Mouse (Mus musculus) urinary bladder, postnatal 25 days (tissue): ENCODE results near the gene Bpifb4.

Experiments
- DNase-seq: peaks from one replicate; pipeline ENCODE4 v3.0.0; 2022; ENCODE audit warnings: low spot score

The Bpifb4 gene

DNA sequence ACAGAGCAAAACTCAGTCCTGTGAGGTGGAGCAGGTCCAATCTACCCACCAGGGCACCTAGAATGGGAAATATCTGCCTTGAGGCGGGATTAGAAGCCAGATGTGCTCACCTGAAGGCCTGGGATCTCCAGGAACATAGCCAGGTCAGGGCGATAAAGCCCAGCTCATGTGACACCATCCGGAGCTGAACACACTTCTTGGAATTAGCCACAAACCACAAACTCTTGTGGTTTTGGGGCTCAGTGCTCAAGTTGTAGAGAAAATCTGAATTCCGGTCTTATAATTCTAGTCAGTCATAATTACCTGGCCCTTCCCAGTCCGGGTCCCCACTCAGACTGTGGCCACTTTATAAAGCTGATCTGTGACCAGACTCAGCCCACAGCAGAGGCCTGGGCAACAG lies at the start of gene Bpifb4:
Gene Bpifb4 (plus strand): TSS at position 370 of the 400 bp plus-strand sequence.
- no peak for DNase-seq

DNA sequence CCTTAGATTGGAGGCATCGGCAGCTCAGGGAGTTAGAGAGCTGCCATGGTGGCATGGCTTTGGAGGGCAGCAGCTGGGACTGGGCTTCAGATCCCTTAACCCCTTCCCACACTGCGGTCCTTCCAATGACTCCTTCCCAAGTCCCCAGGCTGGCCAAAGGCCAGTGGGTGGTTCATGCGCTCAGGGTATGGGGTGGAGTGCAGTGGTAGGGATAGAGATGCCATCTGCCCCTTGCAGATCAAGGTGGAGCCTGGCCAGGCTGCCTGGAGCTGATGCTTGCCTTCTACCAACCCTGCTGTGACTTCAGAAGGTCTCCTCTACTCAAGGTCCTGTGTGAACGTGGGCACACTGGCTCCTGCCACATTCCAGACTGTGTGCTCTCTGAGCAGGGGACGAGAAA lies 38.9 kb upstream of the Bpifb4 start:
- no peak for DNase-seq

DNA sequence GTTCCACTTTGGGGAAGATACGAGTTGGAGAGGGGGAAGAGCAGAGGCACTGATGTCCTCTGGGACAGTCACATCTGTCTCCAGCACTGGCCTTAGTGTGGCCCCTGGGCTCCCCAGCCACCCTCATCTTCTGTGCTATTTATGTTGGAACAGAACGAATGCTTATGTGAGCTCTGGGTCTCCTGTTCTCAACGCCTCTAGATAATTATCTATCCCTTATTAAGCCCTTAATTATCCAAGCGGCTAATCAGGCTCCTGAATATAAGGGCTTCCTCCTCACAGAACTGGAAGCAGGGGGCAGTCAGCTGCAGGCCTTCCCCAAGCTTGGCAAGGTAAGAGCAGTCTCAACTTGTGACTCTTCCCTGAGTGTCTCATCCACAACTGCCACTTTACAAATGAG lies 37.9 kb upstream of the Bpifb4 start, which contains the start of gene Bpifb6:
Gene Bpifb6 (plus strand): TSS at position 301 of the 400 bp plus-strand sequence.
- no peak for DNase-seq

DNA sequence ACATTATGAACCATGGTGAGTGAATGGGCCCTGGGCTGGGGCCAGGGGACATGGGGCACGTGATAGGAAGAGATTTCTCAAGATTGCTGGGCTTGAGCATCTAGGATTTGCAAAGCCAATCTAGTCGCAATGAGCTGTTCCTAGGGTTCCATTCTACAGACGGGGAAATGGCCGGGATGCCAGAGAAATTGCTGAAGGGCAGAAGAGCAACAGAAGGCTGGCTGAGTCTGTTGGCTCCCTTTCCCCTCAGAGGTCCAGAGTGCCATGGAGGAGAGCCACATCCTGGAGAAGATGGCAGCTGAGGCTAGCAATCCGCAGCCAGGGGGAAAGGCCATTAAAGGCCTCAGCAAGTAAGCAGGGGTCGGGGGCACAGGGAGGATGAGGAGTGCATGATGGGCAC lies 35.3 kb upstream of the Bpifb4 start:
- no peak for DNase-seq

DNA sequence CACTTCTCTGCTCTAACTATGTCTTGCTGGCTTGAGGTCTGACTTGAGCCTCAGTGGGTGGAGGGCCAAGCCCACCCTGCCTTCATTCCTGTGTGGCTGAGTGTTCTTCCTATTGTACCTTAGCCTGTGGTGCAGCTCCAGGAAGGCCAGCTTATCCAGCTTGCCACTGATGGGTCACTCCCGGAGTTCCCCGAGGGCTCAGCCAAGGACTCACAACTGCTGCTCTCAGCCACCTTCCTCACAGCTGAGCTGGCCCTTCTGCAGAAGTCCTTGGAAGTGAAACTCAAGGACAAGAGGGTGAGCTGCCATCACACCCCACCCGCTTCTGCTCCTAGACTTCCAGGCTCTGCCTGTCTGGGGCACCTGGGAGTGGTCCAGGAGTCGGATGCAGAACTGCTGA lies 31.4 kb upstream of the Bpifb4 start:
- DNase-seq, result no peak

DNA sequence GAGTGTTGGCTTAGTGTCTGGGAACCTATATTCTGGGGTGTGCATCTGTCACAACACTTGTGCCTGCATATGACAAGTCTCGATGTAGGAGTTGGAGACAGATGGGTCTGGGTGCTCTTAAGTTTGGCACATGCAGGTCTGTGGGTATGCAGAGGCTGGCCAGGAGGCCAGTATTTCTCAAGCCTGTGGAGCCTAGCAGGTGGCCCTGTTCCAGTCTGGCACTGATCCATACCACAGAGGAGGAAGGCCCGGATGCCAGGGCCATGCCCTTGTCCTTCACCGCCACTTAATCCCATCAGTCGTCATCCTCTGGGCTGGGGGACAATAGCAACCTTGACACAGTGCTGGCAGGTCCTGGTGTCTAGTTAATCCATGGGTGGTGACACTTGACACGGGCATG lies 23.9 kb upstream of the Bpifb4 start:
- DNase-seq, result no peak

DNA sequence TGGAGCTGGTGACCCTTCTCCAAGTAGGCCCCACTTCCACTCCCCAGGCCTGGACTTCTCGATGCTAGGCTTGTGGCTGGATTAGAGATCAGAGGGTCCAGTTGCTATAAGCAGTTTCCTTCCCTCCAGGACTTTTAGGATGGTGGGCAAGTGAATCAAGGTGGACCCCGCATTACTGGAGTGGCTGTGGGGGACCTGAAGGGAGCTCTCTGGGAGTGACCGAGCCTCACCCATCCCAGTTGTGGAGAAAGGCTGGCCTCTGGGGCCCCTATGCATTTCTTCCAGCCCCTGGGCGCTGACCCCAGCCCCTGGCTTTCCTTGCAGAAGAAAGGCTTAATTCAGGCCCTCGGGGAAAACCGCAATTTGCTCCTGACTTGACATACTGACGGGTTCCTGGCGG lies 20.1 kb upstream of the Bpifb4 start, which contains the start of gene Bpifb3:
Gene Bpifb3 (plus strand): TSS at position 301 of the 400 bp plus-strand sequence.
- DNase-seq, result no peak

DNA sequence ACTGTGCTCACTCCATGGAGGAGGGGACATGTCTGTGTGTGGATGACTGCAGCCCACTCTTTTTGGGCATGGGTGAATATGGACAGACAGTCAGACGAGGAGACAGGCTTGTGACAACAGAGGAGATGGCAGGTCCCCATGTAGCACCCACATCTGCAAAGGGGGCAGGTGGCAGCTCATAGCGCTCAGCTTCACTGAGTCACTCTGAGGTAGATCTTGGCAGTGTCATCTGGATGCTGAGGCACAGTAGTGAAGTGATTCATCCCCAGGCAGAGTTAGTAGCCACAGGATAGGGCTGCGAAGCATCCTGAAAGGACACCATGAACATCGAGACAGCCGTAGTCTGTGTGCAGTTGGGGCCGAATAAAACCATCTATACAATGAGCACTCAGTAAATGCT lies 16.8 kb upstream of the Bpifb4 start:
- no peak for DNase-seq

DNA sequence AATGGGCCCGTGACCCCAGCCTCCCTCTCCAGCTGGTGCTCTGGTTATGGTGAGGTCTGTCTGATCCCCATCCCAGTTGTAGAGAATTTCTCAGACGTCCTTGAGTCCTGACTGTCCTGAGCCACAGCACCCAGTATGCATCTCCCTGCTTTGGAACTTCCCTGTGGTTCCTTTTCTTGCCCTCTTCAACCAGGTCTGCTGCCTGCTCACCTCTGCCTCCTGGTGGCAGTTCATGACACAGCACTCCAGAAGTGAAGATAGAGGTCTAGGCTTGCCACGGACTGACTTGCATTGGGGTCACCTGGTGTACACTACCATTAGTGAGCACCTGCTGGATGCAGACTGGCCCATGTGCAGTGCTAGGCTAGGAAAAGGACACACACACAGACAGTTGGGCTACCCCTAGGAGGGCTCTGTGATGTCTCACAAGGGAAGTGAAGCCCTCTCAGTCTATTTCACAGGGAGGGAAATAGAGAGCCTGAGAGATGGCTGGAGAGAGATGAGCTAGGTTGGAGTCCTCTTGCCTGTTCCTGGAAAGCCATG lies 8.1 kb upstream of the Bpifb4 start:
- peak; percentile 30 for DNase-seq

DNA sequence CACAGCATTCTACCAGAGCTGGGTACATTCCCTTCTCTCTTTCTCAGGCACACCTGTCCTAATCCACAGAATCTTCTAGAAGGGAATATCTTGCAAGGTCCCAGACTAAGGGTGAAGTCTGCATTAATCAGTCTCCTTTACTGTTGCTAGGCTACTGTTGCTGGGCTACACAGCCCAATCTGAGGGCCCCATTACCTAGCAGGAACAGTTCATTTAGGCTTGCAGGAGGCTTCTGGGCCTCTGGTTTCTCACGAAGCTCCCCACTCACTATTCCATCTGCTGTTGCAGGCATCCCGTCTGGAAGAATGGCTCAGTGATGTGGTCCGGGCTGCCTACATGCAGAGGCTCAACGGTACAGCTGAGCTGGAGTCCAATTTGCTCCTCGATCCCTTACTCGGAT lies 6.9 kb upstream of the Bpifb4 start:
- DNase-seq, result no peak

DNA sequence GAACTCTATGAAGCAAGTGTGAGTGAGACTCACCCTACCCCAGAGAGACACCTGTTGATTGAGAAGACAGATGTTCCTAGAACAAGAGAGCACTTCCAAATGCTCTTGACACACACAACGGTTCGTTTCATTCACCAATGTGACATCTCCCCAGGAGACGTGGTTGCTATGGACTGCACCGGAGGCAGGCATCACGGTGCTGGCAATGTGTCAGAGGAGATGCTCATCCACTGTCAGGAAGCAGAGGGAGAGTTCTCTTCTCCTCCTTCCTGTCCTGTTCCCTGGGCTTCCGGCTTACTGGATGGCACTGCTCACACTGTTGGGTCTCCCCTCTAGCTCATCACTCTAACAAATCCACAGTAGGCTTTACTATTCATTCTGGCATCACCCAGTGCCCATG lies 4.7 kb upstream of the Bpifb4 start:
- no peak for DNase-seq

DNA sequence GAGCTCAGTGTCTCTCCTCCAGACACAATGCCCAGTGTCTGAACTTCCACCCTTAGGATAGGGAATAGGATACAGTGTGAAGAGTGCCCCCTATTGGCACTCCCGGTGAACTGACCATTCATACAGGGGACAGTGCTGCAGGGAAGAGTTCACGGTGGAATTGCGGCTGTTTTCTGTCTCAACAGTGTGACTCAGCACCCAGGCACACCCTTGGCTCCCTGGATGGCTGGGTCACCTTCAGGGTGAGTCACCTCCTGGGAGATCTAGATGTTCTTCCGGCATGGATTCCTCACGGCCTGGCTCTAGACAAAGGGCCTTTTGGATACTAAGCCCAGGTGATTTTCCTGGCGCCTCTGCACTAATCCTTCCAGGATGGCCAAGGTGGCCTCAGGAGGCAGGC lies 2.7 kb upstream of the Bpifb4 start:
- no peak for DNase-seq

DNA sequence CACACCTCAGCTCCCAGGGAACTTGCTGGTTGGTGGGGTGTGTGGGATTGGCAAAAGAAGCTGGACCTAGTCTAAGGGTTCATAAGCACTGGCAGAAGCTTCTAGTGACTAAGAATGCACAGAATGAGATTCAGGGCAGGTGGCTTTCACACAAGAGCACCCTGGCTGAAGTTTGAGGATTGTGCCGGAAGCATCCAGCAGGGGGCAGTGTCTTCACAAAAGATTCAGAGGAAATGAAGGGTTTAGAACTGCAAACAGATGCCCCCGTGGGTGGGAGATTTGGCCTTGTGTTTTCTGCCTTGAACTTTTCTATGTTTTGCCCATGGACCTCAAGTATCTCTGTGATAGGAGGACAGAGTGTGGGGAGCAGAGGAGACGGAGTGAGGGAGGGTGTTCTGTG lies 5.5 kb downstream of the Bpifb4 start:
- DNase-seq, result peak; percentile 33

DNA sequence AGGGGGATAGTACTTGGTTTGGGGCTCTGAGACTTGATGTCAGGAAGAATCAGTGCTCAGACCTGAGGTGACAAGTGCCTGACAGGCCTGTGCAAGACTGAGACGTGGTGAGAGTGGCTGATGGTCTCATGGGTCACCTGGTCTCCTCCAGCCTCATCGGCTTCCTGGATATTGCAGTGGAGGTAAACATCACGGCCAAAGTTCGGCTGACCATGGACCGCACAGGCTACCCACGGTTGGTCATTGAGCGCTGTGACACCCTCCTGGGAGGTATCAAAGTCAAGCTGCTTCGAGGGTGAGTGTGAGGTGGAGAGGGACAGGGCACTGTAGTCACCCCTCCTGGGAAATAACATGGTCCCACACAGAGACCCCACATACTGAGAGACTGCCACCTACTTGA lies 6.6 kb downstream of the Bpifb4 start:
- no peak for DNase-seq

DNA sequence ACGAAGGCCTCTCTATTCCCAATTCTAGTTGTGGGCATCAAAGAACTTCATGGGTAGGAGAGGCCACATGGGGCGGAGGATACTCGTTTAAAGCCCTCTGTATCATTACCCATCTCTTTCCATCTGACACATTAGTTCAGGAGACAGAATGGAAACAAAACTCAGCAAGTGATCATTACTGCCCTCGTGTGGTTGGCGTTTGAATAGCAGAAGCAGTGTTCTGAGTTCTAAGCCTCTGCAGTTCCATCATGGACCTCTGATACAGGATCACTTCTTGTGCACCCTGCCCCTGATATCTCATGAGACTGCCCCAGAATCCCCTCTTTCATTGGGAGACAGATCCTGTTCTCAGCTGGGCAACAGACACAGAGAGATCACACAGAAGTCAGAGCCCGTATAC lies 14.9 kb downstream of the Bpifb4 start:
- peak; percentile 36 for DNase-seq

DNA sequence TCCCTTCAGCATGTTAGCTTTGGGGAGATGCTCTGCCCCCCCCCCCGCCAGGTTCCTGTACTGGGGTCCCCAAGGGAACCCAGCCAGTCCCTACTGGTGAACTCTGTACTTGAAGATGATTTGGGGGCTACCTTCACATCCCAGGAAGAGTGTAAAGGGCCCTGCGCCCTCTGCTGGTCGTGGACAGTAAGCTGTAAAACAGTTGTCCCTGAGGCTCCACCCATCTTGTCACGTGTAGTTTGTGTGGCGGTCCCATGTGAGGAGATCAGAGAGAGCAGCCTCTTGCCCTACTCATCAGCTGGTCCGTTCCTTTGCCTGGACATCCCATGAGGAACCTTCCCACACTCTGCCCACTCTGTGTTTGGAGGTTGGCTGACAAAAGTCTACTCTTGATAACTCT lies 15.8 kb downstream of the Bpifb4 start:
- DNase-seq, result peak; percentile 12

DNA sequence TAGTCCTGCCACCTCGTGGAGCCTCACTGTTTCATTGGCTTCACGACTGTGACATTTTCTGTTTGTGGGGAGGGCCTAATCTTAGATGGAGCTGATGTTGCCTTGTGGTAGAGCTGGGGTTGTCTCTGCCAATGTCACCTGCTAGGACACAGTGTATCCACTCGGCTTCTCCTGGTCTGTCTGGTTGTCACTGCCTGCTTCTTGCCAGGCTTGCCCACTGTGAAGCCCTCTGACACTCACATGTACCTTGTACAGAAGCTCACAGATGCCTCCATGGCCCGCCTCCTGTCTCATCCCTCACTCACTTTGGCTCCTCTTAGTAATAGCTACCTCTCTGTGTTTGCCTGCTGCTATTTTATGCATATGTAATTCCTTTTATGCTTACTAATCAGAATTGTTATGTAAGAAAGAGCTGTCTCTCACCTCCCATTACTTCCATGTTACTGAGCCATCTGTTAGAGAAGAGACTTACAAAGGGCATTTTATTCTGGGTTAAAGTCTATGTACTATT lies 24.9 kb downstream of the Bpifb4 start:
- DNase-seq, result no peak

DNA sequence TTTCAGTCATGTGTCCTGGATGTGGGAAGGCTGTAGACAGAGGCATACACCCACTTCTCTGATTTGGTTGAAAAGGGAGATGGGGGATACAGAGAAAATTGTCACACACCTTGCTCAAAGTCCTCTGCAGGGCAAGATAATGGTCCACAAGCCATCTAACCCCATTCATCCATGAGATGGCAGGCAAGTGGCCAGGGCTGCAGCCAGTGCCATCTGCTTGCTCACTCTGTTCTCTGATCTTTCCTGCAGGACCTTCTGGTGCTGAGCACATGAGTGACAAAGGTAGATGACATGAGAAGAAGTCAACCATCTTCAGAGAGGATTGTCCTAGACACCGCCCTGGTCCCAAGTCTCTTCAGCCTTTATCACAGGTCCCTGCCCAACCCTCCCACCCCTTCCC lies 25.3 kb downstream of the Bpifb4 start:
- no peak for DNase-seq

DNA sequence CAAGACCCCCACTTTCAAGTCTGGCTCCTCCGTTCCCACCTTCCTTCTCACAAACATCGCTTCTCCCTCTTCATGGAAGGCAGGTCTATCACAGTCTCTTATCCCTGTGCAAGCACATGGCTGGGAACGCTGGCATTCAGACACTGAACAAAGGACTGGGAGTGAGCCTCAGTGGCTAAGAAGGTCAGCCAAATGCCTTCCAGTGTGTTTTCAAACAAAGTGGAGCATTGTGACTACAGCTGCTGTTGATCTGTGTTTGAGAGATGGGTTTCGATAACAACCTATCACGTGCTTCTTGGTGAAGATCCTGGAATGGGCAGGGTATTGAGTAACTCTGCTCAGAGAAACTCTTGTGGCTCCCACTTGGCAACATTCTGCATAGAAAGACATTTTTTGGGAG lies 32.2 kb downstream of the Bpifb4 start:
- DNase-seq, result no peak

DNA sequence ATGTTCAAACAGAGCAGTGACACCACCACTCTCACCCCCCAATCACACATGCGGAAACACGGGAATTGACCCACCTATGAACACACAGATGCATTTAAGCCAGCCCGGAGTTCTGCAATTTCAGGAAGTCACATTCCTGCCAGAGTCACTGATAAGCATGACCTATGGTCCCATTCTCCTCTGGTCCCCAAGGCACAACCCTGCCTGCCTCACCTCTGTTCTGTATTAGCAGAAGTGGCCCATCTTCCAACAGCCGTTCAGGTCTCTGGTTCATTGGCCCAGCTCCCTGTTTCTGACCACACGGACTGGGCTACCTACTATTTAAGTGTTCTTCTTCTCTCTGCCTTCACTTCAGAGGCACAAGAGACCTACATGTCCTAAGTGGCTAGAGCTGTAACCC lies 36.6 kb downstream of the Bpifb4 start, which contains the start of gene Bpifa6:
Gene Bpifa6 (plus strand): TSS at position 364 of the 400 bp plus-strand sequence.
- DNase-seq, result no peak

DNA sequence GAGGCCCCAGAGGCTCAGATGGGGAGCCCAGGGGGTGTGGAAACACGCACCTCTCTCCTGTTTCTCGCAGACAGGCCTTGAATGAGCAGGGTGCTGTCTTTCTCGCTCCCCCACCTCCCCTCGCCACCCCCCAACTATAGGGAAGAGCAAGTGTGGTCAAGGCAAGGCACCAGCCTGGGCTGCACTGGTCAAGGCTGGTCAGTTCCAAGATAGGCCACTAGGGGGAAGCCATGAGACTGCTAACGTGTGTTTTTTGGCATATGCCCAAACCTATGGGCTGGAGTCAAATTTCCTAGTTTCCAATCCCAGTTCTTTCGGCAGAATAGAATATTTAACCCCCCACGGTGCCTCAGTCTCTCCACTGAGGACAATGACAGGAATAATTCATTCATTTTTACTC lies 57.8 kb downstream of the Bpifb4 start:
- DNase-seq, result peak; percentile 76

DNA sequence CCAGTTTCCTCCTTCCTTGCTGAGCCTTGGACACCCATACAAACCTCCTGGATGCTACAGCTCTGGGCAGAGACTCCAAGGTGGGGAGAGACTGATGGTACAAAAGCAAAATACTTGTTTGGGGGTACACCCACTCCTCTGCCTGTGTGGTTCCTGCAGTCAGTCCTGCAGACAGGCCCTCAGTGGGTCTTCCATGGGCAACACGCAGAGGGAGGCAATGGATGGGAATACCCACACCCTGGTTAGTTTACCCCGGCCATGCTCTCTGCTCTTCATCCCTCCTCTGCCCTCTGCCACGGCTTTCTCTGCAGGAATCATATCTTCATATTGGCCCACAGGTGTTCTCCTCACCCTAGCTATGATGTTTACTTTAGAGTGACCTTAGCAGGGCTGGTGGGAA lies 62.5 kb downstream of the Bpifb4 start:
- no peak for DNase-seq

DNA sequence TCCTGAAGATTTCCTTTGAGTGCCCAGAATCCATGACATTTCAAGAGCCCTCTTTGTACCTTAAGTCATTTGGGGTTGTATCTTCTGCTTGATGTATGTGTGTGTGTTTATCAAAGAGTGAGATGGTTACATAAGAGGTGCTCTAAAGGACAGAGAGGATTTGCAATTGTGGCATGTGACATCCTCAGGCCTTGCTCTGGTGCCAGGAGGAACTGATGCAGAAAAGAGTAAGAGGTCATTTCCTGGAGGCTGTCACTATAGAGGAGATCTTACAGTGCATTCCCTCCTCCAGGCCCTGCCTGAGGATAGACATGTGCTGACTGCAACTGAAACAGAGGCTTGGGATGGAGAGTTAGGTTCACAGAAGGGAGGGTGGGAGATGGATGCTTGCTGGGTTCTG lies 63.0 kb downstream of the Bpifb4 start:
- DNase-seq, result no peak

DNA sequence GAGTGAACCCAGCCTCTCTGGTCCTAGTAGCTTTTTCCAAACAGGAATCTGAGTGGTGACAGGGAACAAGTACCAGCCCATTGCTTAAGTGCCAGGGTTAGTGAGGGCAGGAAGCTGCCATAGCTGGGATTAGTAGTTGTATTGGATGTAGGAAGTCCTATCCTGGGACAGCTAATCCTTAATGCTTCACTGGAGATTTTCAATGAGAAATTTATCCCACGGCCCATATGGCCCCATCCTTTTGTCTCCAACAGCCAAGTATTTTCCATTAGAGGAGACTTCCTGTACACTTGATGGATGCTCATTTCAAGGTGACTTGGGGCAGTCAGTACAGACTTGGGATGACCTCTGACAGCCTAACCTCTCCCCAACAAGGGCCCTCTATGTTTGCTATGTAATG lies 66.4 kb downstream of the Bpifb4 start:
- no peak for DNase-seq
